Mouse (Mus musculus): ENCODE measurements around the gene Gm10190.

- TF ChIP-seq CTCF (IDR thresholded peaks at IDR 0.05; ENCODE audit: low read depth) (no peak), EP300 (IDR thresholded peaks at IDR 0.05; ENCODE audit: low read depth) (no peak)
Observed at GRCm38 (mm10) chr17:80385671-80386070, 12.3 kb upstream of the Gm10190 start.
